Mouse (Mus musculus) cerebral cortex, adult 2 months (tissue): Measurements from ENCODE around the gene Slc10a2.

Experiments
- WGBS: fragments of 180-500 bp; shearing (Covaris S2); methylation state at CpG from one replicate; pipeline ENCODE4 v1.1.7; 2018; 5-methylcytosine and 5-hydroxymethylcytosine counted together

Slc10a2 gene

GRCm38 (mm10) chr8:5105186-5105585 lies at the start of gene Slc10a2:
TSS of gene Slc10a2 (minus strand) at chr8:5105351.
- whole genome bisulfite sequencing = 61% methylated on average over 5 of the region's 5 CpGs

GRCm38 (mm10) chr8:5129322-5129829 lies 24.2 kb upstream of the Slc10a2 start:
- 74% methylated on average over 2 of the region's 2 CpGs for WGBS

GRCm38 (mm10) chr8:5106855-5107254 lies 1.7 kb upstream of the Slc10a2 start:
- WGBS = 72% methylated on average over 5 of the region's 5 CpGs

GRCm38 (mm10) chr8:5095392-5095791 lies 9.8 kb downstream of the Slc10a2 start:
- WGBS = 89% methylated on average over 4 of the region's 4 CpGs

- 87% methylated on average over 3 of the region's 3 CpGs for WGBS
These were observed 31.4 kb downstream of the Slc10a2 start for GRCm38 (mm10) chr8:5073654-5074293.

- WGBS = 82% methylated on average over 1 of the region's 1 CpGs
These were observed 46.3 kb downstream of the Slc10a2 start for GRCm38 (mm10) chr8:5058888-5059287.

GRCm38 (mm10) chr8:5044361-5044900 lies 60.7 kb downstream of the Slc10a2 start:
- 85% methylated on average over 6 of the region's 6 CpGs for WGBS

GRCm38 (mm10) chr8:5038811-5039561 lies 66.2 kb downstream of the Slc10a2 start:
- 85% methylated on average over 4 of the region's 4 CpGs for WGBS
